Mouse (Mus musculus) CH12.LX (cell line): Measurements from ENCODE around the gene Coro6. TPM values are rescaled to one million over a fixed set of nuclear protein-coding genes. Genes with fewer than 3 reads are reported as not detected.

Experiments used
- DNase-seq: peaks from one replicate; pipeline ENCODE4 v3.0.0-alpha.2; 2013; ENCODE audit errors: extremely low read depth
- H3K27ac ChIP-seq: 2 replicates; pipeline ENCODE4 v1.5.1; 2012; ENCODE audit warnings: low read depth, mild to moderate bottlenecking, control low read depth, moderate library complexity; ENCODE audit not compliant: insufficient read depth
- H3K27me3 ChIP-seq: replicated peaks from 2 replicates; pipeline ENCODE3; 2012; ENCODE audit warnings: inconsistent platforms
- H3K36me3 ChIP-seq, 2 experiments: replicated peaks in 1 of 2; 2 replicates each; pipeline versions ENCODE3 to v1.6.1; 2012; ENCODE audit warnings: inconsistent platforms in 1 of 2, low read length in 1 of 2, mild to moderate bottlenecking in 1 of 2, mixed read lengths in 1 of 2, moderate library complexity in 1 of 2; ENCODE audit not compliant: control insufficient read depth in 1 of 2, insufficient read depth in 1 of 2
- H3K4me1 ChIP-seq, 2 experiments: 2 replicates each; pipeline ENCODE4 v1.6.1; 2012; ENCODE audit warnings: inconsistent platforms in 1 of 2, moderate library complexity in 1 of 2; ENCODE audit not compliant: insufficient read depth in 2 of 2, control insufficient read depth in 1 of 2
- H3K4me2 ChIP-seq: 2 replicates; pipeline ENCODE4 v1.6.1; 2012; ENCODE audit warnings: low read depth, mild to moderate bottlenecking, control low read depth; ENCODE audit not compliant: poor library complexity, insufficient read depth, severe bottlenecking
- H3K4me3 ChIP-seq, 3 experiments: fragments of 150-350 bp in 1 of 3; sonication (generic) in 1 of 3; replicated peaks in 1 of 3; 2 replicates each; pipeline versions ENCODE3 to v1.5.1; 2011 to 2012; ENCODE audit warnings: low read depth in 2 of 3, low read length in 2 of 3, mild to moderate bottlenecking in 2 of 3, moderate library complexity in 2 of 3, control low read depth in 1 of 3, improper control_type of control experiment in 1 of 3, inconsistent platforms in 1 of 3, mixed read lengths in 1 of 3; ENCODE audit not compliant: poor library complexity in 1 of 3
- H3K79me2 ChIP-seq: replicated peaks from 2 replicates; pipeline ENCODE4 v1.6.1; 2012; ENCODE audit warnings: mild to moderate bottlenecking, moderate library complexity; ENCODE audit not compliant: control insufficient read depth, poor library complexity, insufficient read depth, severe bottlenecking; ENCODE audit errors: extremely low read depth
- H3K9ac ChIP-seq: 2 replicates; pipeline ENCODE4 v1.6.1; 2012; ENCODE audit warnings: low read depth, mild to moderate bottlenecking, control low read depth, moderate library complexity; ENCODE audit not compliant: insufficient read depth
- H3K9me3 ChIP-seq: replicated peaks from 2 replicates; pipeline ENCODE3; 2012; ENCODE audit warnings: low read length, inconsistent platforms, mixed read lengths
- BHLHE40 ChIP-seq: IDR thresholded peaks from 2 replicates; pipeline ENCODE4 v1.6.1; 2011; ENCODE audit warnings: mild to moderate bottlenecking, low read depth, low read length, improper control_type of control experiment
- CHD2 ChIP-seq: IDR thresholded peaks from 2 replicates; pipeline ENCODE4 v1.6.1; 2011; ENCODE audit warnings: low read length, improper control_type of control experiment
- ELF1 ChIP-seq: IDR thresholded peaks from 2 replicates; pipeline ENCODE4 v1.6.1; 2014; ENCODE audit warnings: low read depth, mild to moderate bottlenecking, inconsistent platforms, low read length, improper control_type of control experiment
- EP300 ChIP-seq: IDR thresholded peaks from 2 replicates; pipeline ENCODE4 v1.6.1; 2011; ENCODE audit warnings: low read length, improper control_type of control experiment
- ETS1 ChIP-seq: conservative IDR thresholded peaks from 2 replicates; pipeline ENCODE4 v1.6.1; 2012; ENCODE audit warnings: low read depth, mild to moderate bottlenecking, inconsistent platforms, low read length, improper control_type of control experiment, moderate library complexity
- HCFC1 ChIP-seq: IDR thresholded peaks from 2 replicates; pipeline ENCODE4 v1.6.1; 2012; ENCODE audit warnings: low read depth, mild to moderate bottlenecking, inconsistent platforms, low read length, improper control_type of control experiment
- IRF4 ChIP-seq: IDR thresholded peaks from 2 replicates; pipeline ENCODE4 v1.6.1; 2014; ENCODE audit warnings: low read depth, mild to moderate bottlenecking, inconsistent platforms, low read length, improper control_type of control experiment
- JUN ChIP-seq: IDR thresholded peaks from 2 replicates; pipeline ENCODE4 v1.6.1; 2011; ENCODE audit warnings: low read depth, mild to moderate bottlenecking, low read length, improper control_type of control experiment, moderate library complexity; ENCODE audit not compliant: insufficient read depth
- MEF2A ChIP-seq: IDR thresholded peaks from 2 replicates; pipeline ENCODE4 v1.6.1; 2014; ENCODE audit warnings: low read depth, mild to moderate bottlenecking, inconsistent platforms, low read length, improper control_type of control experiment, borderline replicate concordance
- MXI1 ChIP-seq: IDR thresholded peaks from 2 replicates; pipeline ENCODE4 v1.6.1; 2011; ENCODE audit warnings: mild to moderate bottlenecking, low read depth, low read length, improper control_type of control experiment
- MYC ChIP-seq: IDR thresholded peaks from 2 replicates; pipeline ENCODE4 v1.6.1; 2011; ENCODE audit warnings: low read depth, mild to moderate bottlenecking, improper control_type of control experiment, low read length
- PAX5 ChIP-seq: IDR thresholded peaks from 2 replicates; pipeline ENCODE4 v1.6.1; 2012; ENCODE audit warnings: low read length, inconsistent platforms, mixed read lengths
- POLR2AphosphoS2 ChIP-seq: IDR thresholded peaks from 2 replicates; pipeline ENCODE4 v1.6.1; 2011; ENCODE audit warnings: low read depth, low read length, improper control_type of control experiment
- RCOR1 ChIP-seq: conservative IDR thresholded peaks from 2 replicates; pipeline ENCODE4 v1.6.1; 2012; ENCODE audit warnings: low read depth, mild to moderate bottlenecking, inconsistent platforms, low read length, improper control_type of control experiment
- SIN3A ChIP-seq: IDR thresholded peaks from 2 replicates; pipeline ENCODE4 v1.6.1; 2012; ENCODE audit warnings: low read length, improper control_type of control experiment, inconsistent platforms
- SMC3 ChIP-seq: IDR thresholded peaks from 2 replicates; pipeline ENCODE4 v1.6.1; 2011; ENCODE audit warnings: low read depth, low read length, improper control_type of control experiment
- TBP ChIP-seq: conservative IDR thresholded peaks from 2 replicates; pipeline ENCODE4 v1.6.1; 2011; ENCODE audit warnings: low read depth, low read length, improper control_type of control experiment
- TCF12 ChIP-seq: IDR thresholded peaks from 2 replicates; pipeline ENCODE4 v1.6.1; 2014; ENCODE audit warnings: low read depth, mild to moderate bottlenecking, inconsistent platforms, low read length, improper control_type of control experiment
- UBTF ChIP-seq: IDR thresholded peaks from 2 replicates; pipeline ENCODE4 v1.6.1; 2012; ENCODE audit warnings: low read depth, mild to moderate bottlenecking, inconsistent platforms, low read length, improper control_type of control experiment, moderate library complexity
- ZNF384 ChIP-seq: IDR thresholded peaks from 2 replicates; pipeline ENCODE4 v1.6.1; 2012; ENCODE audit warnings: low read depth, low read length, improper control_type of control experiment, inconsistent platforms
- dilution Hi-C: fragments of 300-500 bp; cut with MboI; formaldehyde crosslinking; loops from 2 replicates; pipeline ENCODE4 v1.14.3; 2020; ENCODE audit warnings: low sequenced_read_pairs; ENCODE audit not compliant: extremely low pct_unique_long_range_greater_than_20kb, extremely low pct_ligation_motif_present
- in situ Hi-C: fragments of 300-500 bp; cut with MboI; formaldehyde crosslinking; loops from 3 replicates; pipeline ENCODE4 v1.14.3; 2019; ENCODE audit warnings: low sequenced_read_pairs, low pct_ligation_motif_present, low pct_unique_long_range_greater_than_20kb, mixed read lengths
- polyA plus RNA-seq: library from polyadenylated mRNA; unstranded; fragments of >175 nt; gene quantifications from 2 replicates; pipeline ENCODE4 v1.2.1, GENCODE M21; 2012; ENCODE audit warnings: low read depth; ENCODE audit not compliant: insufficient read length
- total RNA-seq, 2 experiments: library from RNA; depleted of rRNA; stranded (reverse); fragments of 300-350 nt in 1 of 2; fragments of >200 nt in 1 of 2; gene quantifications; 2 replicates each; pipeline ENCODE4 v1.2.3; 2012 to 2014

Gene Coro6
- total and polyA plus RNA-seq, 3 experiments: 0.25 to 0.39 TPM; not detected in 1

GRCm38 (mm10) chr11:77516553-77517425, 54.6 kb downstream of the Coro6 start:
- TF ChIP-seq MEF2A: no peak
- peak; percentile 47; the same call in 1 of the 2 replicates for TF ChIP-seq ZNF384
- TF ChIP-seq, all 38 proteins: peak for 1
- no peak for DNase-seq
- Histone ChIP-seq H3K9me3 (peaks cover 12% of the 10 kb centered on the region), H3K4me2 (no peak overlapping the region), H3K4me3 (no peak overlapping the region), H3K27ac (no peak overlapping the region), H3K79me2 (no peaks in the 10 kb centered on the region), H3K4me1 (peaks cover 26 to 68% of the 10 kb centered on the region in 2 experiments), H3K36me3 (peaks cover 0 to 10% of the 10 kb centered on the region in 2 experiments), H3K9ac (no peak overlapping the region), H3K27me3 (no peaks in the 10 kb centered on the region)
- in situ Hi-C loops (loop anchor here (10.0 kb wide), 1 partner anchor 278 kb away; no protein-coding TSS in a partner anchor), dilution Hi-C loops (no loop called here)

GRCm38 (mm10) chr11:77518051-77518798, 56.0 kb downstream of the Coro6 start:
- in situ Hi-C loops (loop anchor here (10.0 kb wide), 1 partner anchor 277 kb away; no protein-coding TSS in a partner anchor), dilution Hi-C loops (no loop called here)
- TF ChIP-seq JUN: no peak
- H3K4me1 ChIP-seq: peaks cover 23 to 59% of the 10 kb centered on the region in 2 experiments
- H3K27ac ChIP-seq: no peak overlapping the region
- no peak overlapping the region for H3K9ac ChIP-seq
- no peaks in the 10 kb centered on the region for H3K79me2 ChIP-seq
- no peak overlapping the region for H3K4me3 ChIP-seq
- no peak overlapping the region for H3K4me2 ChIP-seq
- no peak for DNase-seq
- peaks cover 12% of the 10 kb centered on the region for H3K9me3 ChIP-seq
- peaks cover 0 to 10% of the 10 kb centered on the region in 2 experiments for H3K36me3 ChIP-seq
- H3K27me3 ChIP-seq: no peaks in the 10 kb centered on the region

GRCm38 (mm10) chr11:77519043-77519442, 56.8 kb downstream of the Coro6 start, which contains the start of gene Gm10392:
Gene Gm10392 (minus strand): TSS chr11:77519198.
- peak; percentile 88 for DNase-seq
- H3K4me1 ChIP-seq: peaks cover 23 to 55% of the 10 kb centered on the region in 2 experiments
- H3K27ac ChIP-seq: no peak within 1 kb of the TSS
- TF ChIP-seq ETS1 (0 out of 2 replicates have a peak, but pooled peaks have one; percentile 54), ZNF384 (no peak), EP300 (peak; percentile 70), SIN3A (peak; percentile 29; the same call in 1 of the 2 replicates), CHD2 (no peak), MYC (no peak), SMC3 (0 out of 2 replicates have a peak, but pooled peaks have one; percentile 10), PAX5 (no peak), MXI1 (no peak), BHLHE40 (peak; percentile 89), IRF4 (peak; percentile 53; the same call in 1 of the 2 replicates), TBP (0 out of 2 replicates have a peak, but pooled peaks have one; percentile 38), UBTF (peak; percentile 44), RCOR1 (0 out of 2 replicates have a peak, but pooled peaks have one; percentile 17), TCF12 (peak; percentile 63; the same call in 1 of the 2 replicates), MEF2A (0 out of 2 replicates have a peak, but pooled peaks have one; percentile 12), HCFC1 (no peak), ELF1 (0 out of 2 replicates have a peak, but pooled peaks have one; percentile 9), POLR2AphosphoS2 (no peak)

More at GRCm38 (mm10) chr11:77519043-77519442, 56.8 kb downstream of the Coro6 start, which contains the start of gene Gm10392:
- dilution Hi-C loops: no loop called here
- no peak within 1 kb of the TSS for H3K4me3 ChIP-seq
- H3K9ac ChIP-seq: no peak within 1 kb of the TSS
- peaks cover 0 to 10% of the 10 kb centered on the region in 2 experiments for H3K36me3 ChIP-seq
- H3K4me2 ChIP-seq: no peak within 1 kb of the TSS; the same call in 1 of the 2 replicates
- H3K79me2 ChIP-seq: no peaks in the 10 kb centered on the region
- in situ Hi-C loops: loop anchor here (10.0 kb wide), 1 partner anchor 276 kb away; no protein-coding TSS in a partner anchor
- H3K9me3 ChIP-seq: peaks cover 12% of the 10 kb centered on the region
- no peaks in the 10 kb centered on the region for H3K27me3 ChIP-seq
